Mouse (Mus musculus) hindbrain, embryonic 11.5 days (tissue): ENCODE results near the gene Gm45140. TPM values are rescaled to one million over a fixed set of nuclear protein-coding genes. Genes with fewer than 3 reads are reported as not detected.

ENCODE experiments used
- ATAC-seq: fragments of 200-750 bp; cut with Nextera tagmentation; 2 replicates; pipeline ENCODE4 v1.8.0; 2017; ENCODE audit warnings: mild to moderate bottlenecking, moderate TSS enrichment, moderate library complexity; ENCODE audit not compliant: low FRiP score
- DNase-seq: peaks from one replicate; pipeline ENCODE4 v3.0.0-alpha.2; 2015; ENCODE audit warnings: low spot score
- H3K27ac ChIP-seq: fragments of 300-500 bp; sonication (generic); 2 replicates; pipeline ENCODE4 v1.5.1; 2014; ENCODE audit warnings: mild to moderate bottlenecking, low read depth, low read length
- H3K27me3 ChIP-seq: fragments of 300-500 bp; sonication (generic); 2 replicates; pipeline ENCODE4 v1.6.1; 2014; ENCODE audit warnings: mild to moderate bottlenecking, low read length, moderate library complexity, mixed read lengths; ENCODE audit not compliant: control insufficient read depth, insufficient read depth
- H3K36me3 ChIP-seq: fragments of 300-500 bp; sonication (generic); 2 replicates; pipeline ENCODE4 v1.6.1; 2014; ENCODE audit warnings: mild to moderate bottlenecking, low read length, moderate library complexity, mixed read lengths; ENCODE audit not compliant: control insufficient read depth, insufficient read depth
- H3K4me1 ChIP-seq: fragments of 300-500 bp; sonication (generic); replicated peaks from 2 replicates; pipeline ENCODE4 v1.6.1; 2014; ENCODE audit warnings: low read length, mixed read lengths; ENCODE audit not compliant: control insufficient read depth, insufficient read depth
- H3K4me2 ChIP-seq: fragments of 300-500 bp; sonication (generic); replicated peaks from 2 replicates; pipeline ENCODE4 v1.6.1; 2014; ENCODE audit warnings: mild to moderate bottlenecking, low read depth, low read length
- H3K4me3 ChIP-seq: fragments of 300-500 bp; sonication (generic); 2 replicates; pipeline ENCODE4 v1.5.1; 2014; ENCODE audit warnings: low read depth, low read length
- H3K9ac ChIP-seq: fragments of 300-500 bp; sonication (generic); 2 replicates; pipeline ENCODE4 v1.6.1; 2014; ENCODE audit warnings: low read depth, low read length
- H3K9me3 ChIP-seq: fragments of 300-500 bp; sonication (generic); 2 replicates; pipeline ENCODE4 v1.6.1; 2016; ENCODE audit warnings: low read length; ENCODE audit not compliant: control insufficient read depth
- WGBS: fragments of 180-500 bp; shearing (Covaris S2); extraction: QIAGEN DNeasy Blood & Tissue Kit; methylation state at CpG from one replicate; pipeline ENCODE4 v1.1.7; 2014; 5-methylcytosine and 5-hydroxymethylcytosine counted together
- polyA plus RNA-seq: library from polyadenylated mRNA; unstranded; fragments of >200 nt; fragmentation: Nextera tagmentation; extraction: Ambion mirVana; gene quantifications from 2 replicates; pipeline ENCODE4 v1.2.1, GENCODE M21; 2014

Gm45140 gene
- polyA plus RNA-seq, 1 experiment from 2014 or later = 3.2 TPM

GRCm38 (mm10) chr6:87788896-87789587 is 46.6 kb downstream of the Gm45140 start:
- Histone ChIP-seq H3K36me3 (no peaks in the 10 kb centered on the region), H3K4me2 (no peak overlapping the region), H3K27me3 (no peaks in the 10 kb centered on the region), H3K9me3 (no peaks in the 10 kb centered on the region), H3K4me3 (no peak overlapping the region), H3K27ac (no peak overlapping the region), H3K9ac (no peak overlapping the region), H3K4me1 (no peaks in the 10 kb centered on the region)
- no peak for DNase-seq
- no peak for ATAC-seq
- 70% methylated on average over 5 of the region's 5 CpGs for WGBS

DNA sequence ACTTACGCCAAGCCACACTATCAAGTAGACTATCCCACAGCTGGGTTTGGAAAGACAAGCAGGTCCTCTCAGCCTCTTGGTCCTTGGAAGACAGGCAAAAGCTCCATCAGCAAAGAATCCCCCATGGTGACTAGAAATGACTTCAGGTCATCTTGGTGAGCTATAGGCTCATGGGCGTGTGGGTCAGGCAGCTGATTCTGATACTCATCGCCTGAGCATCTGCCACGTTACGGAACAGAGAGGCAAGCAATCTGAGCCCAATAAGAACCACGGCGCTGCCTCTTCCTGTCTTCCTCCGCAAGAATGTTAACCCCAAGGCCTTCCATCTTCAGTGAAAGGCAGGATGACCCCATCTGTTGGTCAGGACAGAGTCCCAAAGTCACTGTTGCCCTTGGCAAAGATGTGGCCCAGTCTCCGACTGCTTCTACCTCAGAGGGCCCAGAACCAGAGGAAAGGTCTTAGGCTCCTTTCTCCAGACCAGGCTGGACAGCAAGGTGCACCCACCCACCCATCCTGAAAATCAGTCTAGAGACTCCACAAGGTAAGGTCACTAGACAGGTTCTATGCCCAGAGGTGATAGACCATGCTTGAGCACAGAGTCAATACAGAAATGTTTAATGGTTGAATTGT is 47.2 kb downstream of the Gm45140 start:
- no peaks in the 10 kb centered on the region for H3K36me3 ChIP-seq
- 90% methylated on average over 9 of the region's 9 CpGs for WGBS
- H3K27ac ChIP-seq = no peak overlapping the region
- no peak overlapping the region for H3K4me3 ChIP-seq
- H3K9ac ChIP-seq = no peak overlapping the region
- ATAC-seq = no peak
- H3K4me1 ChIP-seq = no peaks in the 10 kb centered on the region
- no peaks in the 10 kb centered on the region for H3K9me3 ChIP-seq
- no peak overlapping the region for H3K4me2 ChIP-seq
- H3K27me3 ChIP-seq = no peaks in the 10 kb centered on the region
- no peak for DNase-seq

- 88% methylated on average over 6 of the region's 6 CpGs for WGBS
- ATAC-seq (no peak), DNase-seq (no peak)
- no peak overlapping the region for H3K27ac ChIP-seq
- H3K9me3 ChIP-seq = no peaks in the 10 kb centered on the region
- H3K27me3 ChIP-seq = no peaks in the 10 kb centered on the region
- H3K4me3 ChIP-seq = no peak overlapping the region
- no peaks in the 10 kb centered on the region for H3K4me1 ChIP-seq
- no peaks in the 10 kb centered on the region for H3K36me3 ChIP-seq
- no peak overlapping the region for H3K4me2 ChIP-seq
- H3K9ac ChIP-seq = no peak overlapping the region
Observed at GRCm38 (mm10) chr6:87787108-87787890, 48.3 kb downstream of the Gm45140 start.

DNA sequence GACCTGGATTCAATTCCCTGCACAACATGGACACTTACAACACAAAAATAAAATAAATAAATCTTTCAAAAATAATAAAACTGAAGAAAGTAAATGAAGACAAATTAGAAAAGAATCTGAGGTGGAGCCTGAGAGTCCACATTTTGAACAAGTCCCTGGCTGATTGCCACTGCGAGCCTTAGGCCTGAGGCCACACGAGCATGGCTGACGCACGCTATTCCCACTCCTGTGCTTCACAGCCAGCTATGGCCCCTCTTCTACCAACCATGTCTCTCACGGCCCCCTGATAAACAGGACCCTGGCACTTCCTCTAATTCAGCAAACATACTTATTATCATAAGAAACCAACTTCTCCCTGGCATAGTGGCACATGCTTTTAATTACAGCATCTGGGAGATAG is 49.0 kb downstream of the Gm45140 start:
- 89% methylated on average over 5 of the region's 5 CpGs for WGBS
- H3K4me3 ChIP-seq = no peak overlapping the region
- no peak overlapping the region for H3K9ac ChIP-seq
- H3K27ac ChIP-seq = no peak overlapping the region
- no peaks in the 10 kb centered on the region for H3K9me3 ChIP-seq
- DNase-seq (no peak), ATAC-seq (no peak)
- no peaks in the 10 kb centered on the region for H3K27me3 ChIP-seq
- H3K4me1 ChIP-seq = no peaks in the 10 kb centered on the region
- H3K36me3 ChIP-seq = no peaks in the 10 kb centered on the region
- H3K4me2 ChIP-seq = no peak overlapping the region

GRCm38 (mm10) chr6:87784033-87784432 is 51.6 kb downstream of the Gm45140 start:
- H3K4me3 ChIP-seq = no peak overlapping the region
- H3K27ac ChIP-seq = no peak overlapping the region
- ATAC-seq = no peak
- H3K4me2 ChIP-seq = no peak overlapping the region
- no peaks in the 10 kb centered on the region for H3K36me3 ChIP-seq
- no peak overlapping the region for H3K9ac ChIP-seq
- no peaks in the 10 kb centered on the region for H3K9me3 ChIP-seq
- no peaks in the 10 kb centered on the region for H3K27me3 ChIP-seq
- H3K4me1 ChIP-seq = no peaks in the 10 kb centered on the region
- 83% methylated on average over 8 of the region's 8 CpGs for WGBS
- DNase-seq = no peak

GRCm38 (mm10) chr6:87780546-87781301 is 54.9 kb downstream of the Gm45140 start:
- H3K4me1 ChIP-seq = no peaks in the 10 kb centered on the region
- 81% methylated on average over 10 of the region's 10 CpGs for WGBS

DNA sequence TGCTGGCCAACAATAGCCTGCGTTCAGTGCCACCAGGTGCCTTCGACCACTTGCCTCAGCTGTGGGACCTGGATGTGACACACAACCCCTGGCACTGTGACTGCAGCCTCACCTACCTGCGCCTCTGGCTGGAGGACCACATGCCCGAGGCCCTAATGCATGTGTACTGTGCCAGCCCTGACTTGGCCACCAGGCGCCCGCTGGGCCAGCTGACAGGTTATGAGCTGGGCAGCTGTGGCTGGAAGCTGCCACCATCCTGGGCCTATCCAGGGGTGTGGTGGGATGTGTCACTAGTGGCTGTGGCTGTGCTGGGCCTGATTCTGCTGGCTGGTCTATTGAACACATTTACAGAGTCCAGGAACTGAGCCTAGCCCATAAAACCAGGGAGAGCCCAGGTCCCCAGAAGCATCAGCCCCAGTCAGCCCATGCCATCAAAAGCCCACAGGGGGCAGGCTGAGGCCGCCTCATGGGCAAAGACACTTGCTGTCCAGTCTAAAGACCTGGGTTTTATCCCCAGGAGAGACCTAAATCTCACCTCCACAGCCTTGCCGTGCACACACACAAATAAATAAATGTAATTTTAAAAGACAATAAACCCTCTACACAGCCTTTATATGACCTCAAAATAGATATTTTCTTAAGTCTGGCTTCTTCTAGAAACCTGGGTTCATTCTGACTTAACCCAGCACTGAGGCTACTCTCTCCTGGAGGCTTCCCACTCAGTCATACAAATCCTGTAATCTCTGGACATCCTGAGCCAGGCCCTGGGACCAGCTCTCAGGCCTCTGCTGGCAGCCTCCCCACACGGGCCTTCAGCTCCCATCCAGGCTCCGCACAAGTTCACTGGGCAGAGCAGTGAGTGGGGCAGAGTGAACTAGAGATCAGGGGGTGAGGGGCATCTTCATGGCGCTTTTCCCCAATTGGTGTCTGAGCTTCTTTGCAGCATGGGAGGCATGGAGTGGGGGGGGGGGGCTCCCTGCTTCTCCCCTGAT is 56.1 kb downstream of the Gm45140 start:
- no peak overlapping the region for H3K4me2 ChIP-seq
- H3K27me3 ChIP-seq = no peaks in the 10 kb centered on the region
- no peak overlapping the region for H3K9ac ChIP-seq
- no peaks in the 10 kb centered on the region for H3K9me3 ChIP-seq
- H3K27ac ChIP-seq = no peak overlapping the region
- H3K36me3 ChIP-seq = no peaks in the 10 kb centered on the region
- ATAC-seq (no peak), DNase-seq (no peak)
- 85% methylated on average over 11 of the region's 11 CpGs for WGBS
- H3K4me1 ChIP-seq = no peaks in the 10 kb centered on the region
- no peak overlapping the region for H3K4me3 ChIP-seq

More at GRCm38 (mm10) chr6:87780546-87781301, 54.9 kb downstream of the Gm45140 start:
- ATAC-seq (no peak), DNase-seq (no peak)
- Histone ChIP-seq H3K9ac (no peak overlapping the region), H3K9me3 (no peaks in the 10 kb centered on the region), H3K4me2 (no peak overlapping the region), H3K27ac (no peak overlapping the region), H3K36me3 (no peaks in the 10 kb centered on the region), H3K4me3 (no peak overlapping the region), H3K27me3 (no peaks in the 10 kb centered on the region)
